Comparison of ENCODE assay signal across 18 mouse cellular contexts in the genomic region with DNA sequence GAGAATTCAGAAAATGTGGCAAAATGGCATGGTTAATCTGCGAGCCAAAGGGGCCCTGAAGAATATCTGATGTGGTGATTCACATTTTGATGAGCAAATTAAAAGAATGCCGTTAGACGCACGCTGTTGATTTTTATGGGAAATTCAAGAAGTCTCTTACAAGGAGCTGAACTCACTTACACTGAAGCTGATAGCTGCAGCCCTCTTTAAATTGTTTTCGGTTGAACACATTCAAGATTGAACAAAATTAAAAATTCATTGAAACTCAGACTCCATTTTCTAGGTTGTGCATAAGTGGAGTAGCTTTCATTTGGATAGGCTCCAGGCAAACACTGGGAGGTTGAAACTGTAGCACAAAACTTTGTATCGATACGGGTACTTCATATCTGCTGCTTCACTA.
"Had no signal": no experiment of that assay in that cellular context is flagged by ENCODE, and none has a peak within 500 bp of the region (broad histone marks: within the 10 kb centered on the region; RNA-seq: fewer than 3 reads in every experiment).

No protein-coding gene starts in this region.

- H3K4me3 ChIP-seq: left cerebral cortex, adult 2 months; liver, embryonic 13.5 days; midbrain, embryonic 12.5 days; neural tube, embryonic 12.5 days; stomach, embryonic 15.5 days had no signal

- H3K4me2 ChIP-seq: liver, embryonic 13.5 days; lung, embryonic 14.5 days; midbrain, embryonic 12.5 days; neural tube, embryonic 12.5 days; stomach, embryonic 15.5 days had no signal

- DNase-seq: kidney, adult 2 months; kidney, postnatal 25 days; layer of hippocampus, postnatal 36 days; liver, embryonic 13.5 days; lung, embryonic 14.5 days; right cerebral cortex, adult 18-20 months; right cerebral cortex, postnatal 14 days; right cerebral cortex, postnatal 4 days; thymus, postnatal 25 days had no signal

- H3K36me3 ChIP-seq: liver, embryonic 13.5 days; midbrain, embryonic 12.5 days; neural tube, embryonic 12.5 days; stomach, embryonic 15.5 days had no signal

- H3K27ac ChIP-seq: kidney, postnatal 0 days; left cerebral cortex, adult 2 months; liver, embryonic 13.5 days; macrophage; midbrain, embryonic 12.5 days; neural tube, embryonic 12.5 days; stomach, embryonic 15.5 days had no signal

- H3K27me3 ChIP-seq: liver, embryonic 13.5 days; midbrain, embryonic 12.5 days; neural tube, embryonic 12.5 days; stomach, embryonic 15.5 days had no signal

- H3K9ac ChIP-seq: liver, embryonic 13.5 days; lung, embryonic 14.5 days; midbrain, embryonic 12.5 days; neural tube, embryonic 12.5 days; stomach, embryonic 15.5 days had no signal

- ATAC-seq: intestine, postnatal 0 days; lung, postnatal 0 days; midbrain, embryonic 16.5 days had no signal

- H3K9me3 ChIP-seq: liver, embryonic 13.5 days; midbrain, embryonic 12.5 days; neural tube, embryonic 12.5 days; stomach, embryonic 15.5 days had no signal

- H3K4me1 ChIP-seq: liver, embryonic 13.5 days; midbrain, embryonic 12.5 days; neural tube, embryonic 12.5 days; stomach, embryonic 15.5 days had no signal
